Comparison of ENCODE assay signal across 21 mouse cellular contexts in the genomic region with DNA sequence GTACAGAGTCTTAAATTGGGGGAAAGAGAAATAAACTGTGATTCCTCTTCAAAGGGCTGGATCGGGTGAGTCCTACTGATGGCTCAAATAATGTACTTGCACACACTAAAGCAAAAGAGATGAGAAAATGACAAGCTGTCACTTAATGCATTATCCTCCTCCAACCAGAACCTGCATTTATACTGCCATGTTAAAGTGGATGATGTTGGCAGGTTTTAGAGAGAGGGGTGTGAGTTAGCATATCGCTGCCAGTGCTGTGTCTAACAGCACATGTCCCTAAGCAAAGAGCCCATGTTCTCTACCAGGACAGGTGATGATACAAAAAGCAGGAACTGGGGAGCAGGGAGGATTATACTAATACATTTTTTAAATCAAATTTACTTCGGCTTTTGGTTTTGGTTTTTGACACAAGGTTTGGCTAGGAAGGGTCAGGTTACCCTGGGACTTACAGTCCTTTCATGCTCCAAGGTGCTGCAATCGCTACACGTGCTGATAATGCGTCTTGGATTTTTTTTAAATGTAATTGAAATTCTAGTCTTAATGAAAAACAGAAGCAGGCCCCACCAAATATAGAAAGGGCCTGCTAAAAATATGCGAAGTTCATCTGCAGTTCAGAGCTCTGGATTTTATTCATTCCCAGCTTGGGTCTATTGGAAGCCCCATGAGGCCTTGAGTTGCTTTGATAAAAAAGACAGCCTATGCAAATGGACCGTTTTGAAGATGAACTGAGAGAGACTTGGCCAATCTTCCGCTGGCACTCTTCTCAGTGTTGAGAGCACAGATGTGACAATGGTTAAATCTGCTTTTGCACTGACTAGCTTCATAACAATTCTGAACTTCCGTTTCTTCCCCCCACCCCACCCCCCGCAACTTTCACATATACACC. TPM values are rescaled to one million over a fixed set of nuclear protein-coding genes. Genes with fewer than 3 reads are reported as not detected.
DNase-seq lines count a peak whose midpoint lies in the region; ATAC-seq and TF ChIP-seq lines count a peak whose summit lies in the region.
"Had no signal": no experiment of that assay in that cellular context is flagged by ENCODE, and none has a peak within 500 bp of the region (broad histone marks: within the 10 kb centered on the region; RNA-seq: fewer than 3 reads in every experiment).

No protein-coding gene starts in this region.

- H3K27me3 ChIP-seq in hindbrain, postnatal 0 days (ENCODE audit: insufficient read depth, low read length): no peaks in the 10 kb centered on the region
- no peaks in the 10 kb centered on the region for H3K27me3 ChIP-seq in hindbrain, embryonic 14.5 days (ENCODE audit: control insufficient read depth, insufficient read depth, low read length)
- H3K27me3 ChIP-seq in embryonic facial prominence, embryonic 12.5 days: no peaks in the 10 kb centered on the region
- H3K27me3 ChIP-seq in midbrain, embryonic 13.5 days: no peaks in the 10 kb centered on the region
- H3K27me3 ChIP-seq: heart, embryonic 13.5 days; lung, embryonic 15.5 days had no signal

- H3K27ac ChIP-seq in hindbrain, postnatal 0 days: no peak overlapping the region
- H3K27ac ChIP-seq in hindbrain, embryonic 14.5 days: no peak overlapping the region
- H3K27ac ChIP-seq in embryonic facial prominence, embryonic 12.5 days: peak overlapping the region; percentile 61; the same call in 1 of the 2 replicates
- no peak overlapping the region for H3K27ac ChIP-seq in midbrain, embryonic 13.5 days
- H3K27ac ChIP-seq: heart, embryonic 13.5 days; lung, embryonic 15.5 days; stomach, postnatal 0 days had no signal

- WGBS in hindbrain, postnatal 0 days: 46% methylated on average over 11 of the region's 11 CpGs
- WGBS in hindbrain, embryonic 14.5 days: 45% methylated on average over 11 of the region's 11 CpGs
- 25% methylated on average over 11 of the region's 11 CpGs for WGBS in embryonic facial prominence, embryonic 12.5 days
- 43% methylated on average over 11 of the region's 11 CpGs for WGBS in midbrain, embryonic 13.5 days

- H3K36me3 ChIP-seq in hindbrain, postnatal 0 days (ENCODE audit: insufficient read depth, low read length): no peaks in the 10 kb centered on the region
- no peaks in the 10 kb centered on the region for H3K36me3 ChIP-seq in hindbrain, embryonic 14.5 days (replicated peaks; ENCODE audit: control insufficient read depth, insufficient read depth)
- no peaks in the 10 kb centered on the region for H3K36me3 ChIP-seq in embryonic facial prominence, embryonic 12.5 days
- no peaks in the 10 kb centered on the region for H3K36me3 ChIP-seq in midbrain, embryonic 13.5 days
- H3K36me3 ChIP-seq: heart, embryonic 13.5 days; lung, embryonic 15.5 days had no signal

- no peaks in the 10 kb centered on the region for H3K4me1 ChIP-seq in hindbrain, postnatal 0 days (ENCODE audit: insufficient read depth, low read length)
- H3K4me1 ChIP-seq in hindbrain, embryonic 14.5 days (replicated peaks; ENCODE audit: control insufficient read depth, insufficient read depth, low read length): no peaks in the 10 kb centered on the region
- H3K4me1 ChIP-seq in embryonic facial prominence, embryonic 12.5 days: peaks cover 18% of the 10 kb centered on the region
- peaks cover 12% of the 10 kb centered on the region for H3K4me1 ChIP-seq in midbrain, embryonic 13.5 days (replicated peaks)
- H3K4me1 ChIP-seq: lung, embryonic 15.5 days had no signal

- no peak overlapping the region for H3K9ac ChIP-seq in hindbrain, postnatal 0 days (replicated peaks; ENCODE audit: low read length)
- no peak overlapping the region for H3K9ac ChIP-seq in hindbrain, embryonic 14.5 days
- no peak overlapping the region for H3K9ac ChIP-seq in embryonic facial prominence, embryonic 12.5 days
- H3K9ac ChIP-seq in midbrain, embryonic 13.5 days (replicated peaks): no peak overlapping the region
- H3K9ac ChIP-seq: heart, embryonic 13.5 days; lung, embryonic 15.5 days had no signal

- no peak for ATAC-seq in hindbrain, postnatal 0 days
- no peak for ATAC-seq in hindbrain, embryonic 14.5 days (ENCODE audit: low FRiP score)
- ATAC-seq in embryonic facial prominence, embryonic 12.5 days (ENCODE audit: insufficient number of reproducible peaks, insufficient read depth, low FRiP score, low TSS enrichment): peak; percentile 70
- peak; percentile 30; the same call in 1 of the 2 replicates for ATAC-seq in midbrain, embryonic 13.5 days
- ATAC-seq: CD4-positive, CD25-positive, alpha-beta regulatory T cell, adult 4 months had no signal

- DNase-seq in hindbrain, postnatal 0 days (ENCODE audit: low spot score): peak; percentile 23
- no peak for DNase-seq in hindbrain, embryonic 14.5 days (ENCODE audit: low spot score)
- DNase-seq in brain, embryonic 14.5 days (ENCODE audit: low read depth): peak; percentile 62
- DNase-seq in adrenal gland, postnatal 4 days (ENCODE audit: low spot score in 2 of 2): no peak
- DNase-seq in frontal cortex, postnatal 14 days (ENCODE audit: low spot score in 2 of 2): no peak
- DNase-seq: cerebellum, adult 11 months; kidney, adult 9 months; kidney, postnatal 36 days had no signal

- TF ChIP-seq CTCF in hindbrain, postnatal 0 days (IDR thresholded peaks at IDR 0.05; ENCODE audit: low read depth): no peak
- no peak for TF ChIP-seq CTCF in brain, embryonic 14.5 days (IDR thresholded peaks at IDR 0.05; ENCODE audit: borderline replicate concordance, extremely low read depth, insufficient read depth, insufficient read length)

- H3K9me3 ChIP-seq in hindbrain, postnatal 0 days (ENCODE audit: low read length): no peaks in the 10 kb centered on the region
- no peaks in the 10 kb centered on the region for H3K9me3 ChIP-seq in hindbrain, embryonic 14.5 days (ENCODE audit: control insufficient read depth, low read length)
- H3K9me3 ChIP-seq in embryonic facial prominence, embryonic 12.5 days: no peaks in the 10 kb centered on the region
- H3K9me3 ChIP-seq in midbrain, embryonic 13.5 days: no peaks in the 10 kb centered on the region
- H3K9me3 ChIP-seq: heart, embryonic 13.5 days; lung, embryonic 15.5 days had no signal

- H3K4me2 ChIP-seq in hindbrain, postnatal 0 days (ENCODE audit: low read depth, low read length): no peak overlapping the region
- no peak overlapping the region for H3K4me2 ChIP-seq in hindbrain, embryonic 14.5 days (replicated peaks)
- no peak overlapping the region for H3K4me2 ChIP-seq in embryonic facial prominence, embryonic 12.5 days (replicated peaks)
- no peak overlapping the region for H3K4me2 ChIP-seq in midbrain, embryonic 13.5 days (replicated peaks)
- H3K4me2 ChIP-seq: heart, embryonic 13.5 days; liver, embryonic 11.5 days; lung, embryonic 15.5 days had no signal

- TF ChIP-seq POLR2A in brain, embryonic 14.5 days (IDR thresholded peaks at IDR 0.05; ENCODE audit: borderline replicate concordance, extremely low read depth, insufficient read depth, insufficient read length, poor library complexity, severe bottlenecking): no peak

- H3K4me3 ChIP-seq in hindbrain, postnatal 0 days (ENCODE audit: low read length): no peak overlapping the region
- no peak overlapping the region for H3K4me3 ChIP-seq in hindbrain, embryonic 14.5 days (replicated peaks; ENCODE audit: low read length)
- H3K4me3 ChIP-seq in embryonic facial prominence, embryonic 12.5 days: no peak overlapping the region
- no peak overlapping the region for H3K4me3 ChIP-seq in midbrain, embryonic 13.5 days (replicated peaks)
- H3K4me3 ChIP-seq: erythroblast, embryonic 14.5 days; heart, embryonic 13.5 days; lung, embryonic 15.5 days had no signal

RNA-seq across cellular contexts. Expression of a gene that starts 24.7 kb away (rescaled TPM):
- total RNA-seq in hindbrain, postnatal 0 days (2014; rRNA removed): 11.4 and 22.9 TPM in 2 replicates
- polyA plus RNA-seq in hindbrain, postnatal 0 days (2015; fragmentation: Nextera tagmentation; extraction: Ambion mirVana): 4.6 and 5.9 TPM in 2 replicates
- polyA plus RNA-seq in hindbrain, embryonic 14.5 days (2014; fragmentation: Nextera tagmentation; extraction: Ambion mirVana): 6.8 and 7.4 TPM in 2 replicates
- polyA plus RNA-seq in brain, embryonic 14.5 days (2012; rRNA removed): 7.9 and 10.2 TPM in 2 replicates
- polyA plus RNA-seq in embryonic facial prominence, embryonic 12.5 days (2016; fragmentation: Nextera tagmentation; extraction: Ambion mirVana): 0.91 and 1.2 TPM in 2 replicates
- 1.5 and 1.7 TPM in 2 replicates for polyA plus RNA-seq in midbrain, embryonic 13.5 days (2015; fragmentation: Nextera tagmentation; extraction: Ambion mirVana)
- total RNA-seq in adrenal gland, postnatal 4 days (2021): under 1 TPM; 0.50 to 0.82 TPM
- total RNA-seq: gastrocnemius, adult 18-20 months; granulocyte monocyte progenitor cell, adult 5-6 weeks; hematopoietic stem cell, adult 5-6 weeks; megakaryocyte progenitor cell, adult 5-6 weeks; MEL had no signal
- polyA plus RNA-seq: CD4-positive, CD25-positive, alpha-beta regulatory T cell, adult 4 months; erythroblast, embryonic 14.5 days had no signal

Comparison
In these comparisons a context has a peak if more than half of its experiments do, and no peak if none do; other contexts are left out.
1. DNase-seq: peak in hindbrain, postnatal 0 days (single experiment) and brain, embryonic 14.5 days (single experiment); none in hindbrain, embryonic 14.5 days (single experiment), adrenal gland, postnatal 4 days (0 of 2) and frontal cortex, postnatal 14 days (0 of 2).
2. ATAC-seq: peak in embryonic facial prominence, embryonic 12.5 days (single experiment) and midbrain, embryonic 13.5 days (single experiment); none in hindbrain, postnatal 0 days (single experiment) and hindbrain, embryonic 14.5 days (single experiment).